27 mouse cellular contexts compared by ENCODE assay signal in the genomic region with DNA sequence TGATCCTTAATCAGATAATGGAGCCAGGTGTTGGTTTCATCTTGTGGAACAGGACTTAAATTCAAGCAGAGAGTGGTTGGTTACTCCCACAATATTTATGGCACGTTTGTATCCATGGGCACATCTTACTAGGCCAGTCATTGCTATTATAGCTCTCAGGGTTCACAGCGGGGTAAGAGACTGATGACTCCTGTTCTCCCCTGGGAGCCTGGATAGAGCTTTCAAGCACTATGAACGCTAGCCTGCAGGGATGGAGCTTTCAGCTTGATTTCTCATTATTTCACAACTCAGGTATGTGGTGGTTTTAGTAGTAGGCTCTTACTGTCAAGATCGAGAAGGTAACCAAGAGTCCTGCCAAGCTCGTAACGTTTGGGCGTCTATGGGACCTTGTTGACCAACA. TPM values are rescaled to one million over a fixed set of nuclear protein-coding genes. Genes with fewer than 3 reads are reported as not detected.
DNase-seq lines count a peak whose midpoint lies in the region; ATAC-seq lines count a peak whose summit lies in the region.
"Had no signal": no experiment of that assay in that cellular context is flagged by ENCODE, and none has a peak within 500 bp of the region (broad histone marks: within the 10 kb centered on the region; RNA-seq: fewer than 3 reads in every experiment).

No protein-coding gene starts in this region.

- no peaks in the 10 kb centered on the region for H3K27me3 ChIP-seq in heart, embryonic 12.5 days (replicated peaks)
- no peaks in the 10 kb centered on the region for H3K27me3 ChIP-seq in heart, embryonic 10.5 days (ENCODE audit: insufficient read depth, poor library complexity, severe bottlenecking)
- H3K27me3 ChIP-seq: CH12.LX had no signal

- no peak overlapping the region for H3K27ac ChIP-seq in heart, embryonic 12.5 days (ENCODE audit: poor library complexity, severe bottlenecking)
- H3K27ac ChIP-seq in heart, embryonic 10.5 days, result no peak overlapping the region

- no peak overlapping the region for H3K4me3 ChIP-seq in heart, embryonic 12.5 days
- no peak overlapping the region for H3K4me3 ChIP-seq in heart, embryonic 10.5 days

- no peak overlapping the region for H3K4me2 ChIP-seq in heart, embryonic 12.5 days

- no peaks in the 10 kb centered on the region for H3K36me3 ChIP-seq in heart, embryonic 12.5 days
- H3K36me3 ChIP-seq in heart, embryonic 10.5 days, result no peaks in the 10 kb centered on the region
- H3K36me3 ChIP-seq: G1E had no signal

- ATAC-seq in heart, embryonic 12.5 days (ENCODE audit: insufficient number of reproducible peaks, low FRiP score), result no peak
- ATAC-seq: activated CD4-positive, CD25-positive, alpha-beta regulatory T cell, adult 4 months; CD4-positive, CD25-positive, alpha-beta regulatory T cell, adult 4 months; Patski had no signal

- no peaks in the 10 kb centered on the region for H3K4me1 ChIP-seq in heart, embryonic 12.5 days (replicated peaks)
- H3K4me1 ChIP-seq in heart, embryonic 10.5 days, result no peaks in the 10 kb centered on the region

- DNase-seq in heart, adult 11 months, result peak; percentile 76
- peak; percentile 54 for DNase-seq in heart, embryonic 10.5 days (ENCODE audit: low spot score)
- DNase-seq in heart, adult 18-20 months, result no peak
- DNase-seq in 3T3-L1 (ENCODE audit: low read depth, low spot score), result peak; percentile 51
- no peak for DNase-seq in kidney, postnatal 36 days
- DNase-seq: adrenal gland, adult 2 months; adrenal gland, adult 8-10 months; adrenal gland, postnatal 10 days; adrenal gland, postnatal 14 days; adrenal gland, postnatal 25 days; adrenal gland, postnatal 36 days; B cell, adult 2 months; cerebellum, adult 11 months; cerebellum, adult 11-12 months; cerebellum, adult 18-20 months; cerebellum, adult 2 months had no signal

- no peaks in the 10 kb centered on the region for H3K9me3 ChIP-seq in heart, embryonic 12.5 days (replicated peaks)
- H3K9me3 ChIP-seq in heart, embryonic 10.5 days, result no peaks in the 10 kb centered on the region
- H3K9me3 ChIP-seq: G1E had no signal

- H3K9ac ChIP-seq in heart, embryonic 12.5 days, result no peak overlapping the region

- 83% methylated on average over 7 of the region's 7 CpGs for WGBS in heart, embryonic 12.5 days
- 78% methylated on average over 7 of the region's 7 CpGs for WGBS in heart, embryonic 10.5 days

RNA-seq across cellular contexts. Expression of a gene that starts 7.5 kb away (rescaled TPM):
- 0.27 TPM in 1 of 2 replicates, not detected in the other for polyA plus RNA-seq in heart, embryonic 12.5 days (2016; fragmentation: Nextera tagmentation; extraction: Ambion mirVana)
- polyA plus RNA-seq in heart, embryonic 10.5 days (2016; fragmentation: Nextera tagmentation; extraction: Ambion mirVana), result 0.19 TPM in 1 of 2 replicates, not detected in the other
- not detected for total RNA-seq in heart, adult 18-20 months (2021)
- total RNA-seq: adrenal gland, adult 18-20 months; adrenal gland, adult 2 months; adrenal gland, adult 8-10 months; adrenal gland, postnatal 10 days; adrenal gland, postnatal 14 days; adrenal gland, postnatal 25 days; adrenal gland, postnatal 36 days; adrenal gland, postnatal 4 days; ES-E14; G1E; MEL had no signal
- polyA plus RNA-seq: activated CD4-positive, CD25-positive, alpha-beta regulatory T cell, adult 4 months; adrenal gland, adult 2 months; C2C12; CD4-positive, CD25-positive, alpha-beta regulatory T cell, adult 4 months; cerebellum, adult 2 months; G1E; Patski had no signal

Comparison
In these comparisons a context has a peak if more than half of its experiments do, and no peak if none do; other contexts are left out.
1. DNase-seq: peak in heart, adult 11 months (single experiment), heart, embryonic 10.5 days (single experiment) and 3T3-L1 (single experiment); none in heart, adult 18-20 months (0 of 2) and kidney, postnatal 36 days (0 of 2).